Mouse (Mus musculus): ENCODE data around the gene Nucb1. TPM values are rescaled to one million over a fixed set of nuclear protein-coding genes. Genes with fewer than 3 reads are reported as not detected.
"Not testable (repeated sequence)": the region's sequence is repeated elsewhere in the genome, so short reads cannot be mapped to it uniquely, and the experiment has no call there.

Gene Nucb1
- total and polyA plus RNA-seq, 2 experiments from 2014 or later = 76.8 to 122 TPM

DNA sequence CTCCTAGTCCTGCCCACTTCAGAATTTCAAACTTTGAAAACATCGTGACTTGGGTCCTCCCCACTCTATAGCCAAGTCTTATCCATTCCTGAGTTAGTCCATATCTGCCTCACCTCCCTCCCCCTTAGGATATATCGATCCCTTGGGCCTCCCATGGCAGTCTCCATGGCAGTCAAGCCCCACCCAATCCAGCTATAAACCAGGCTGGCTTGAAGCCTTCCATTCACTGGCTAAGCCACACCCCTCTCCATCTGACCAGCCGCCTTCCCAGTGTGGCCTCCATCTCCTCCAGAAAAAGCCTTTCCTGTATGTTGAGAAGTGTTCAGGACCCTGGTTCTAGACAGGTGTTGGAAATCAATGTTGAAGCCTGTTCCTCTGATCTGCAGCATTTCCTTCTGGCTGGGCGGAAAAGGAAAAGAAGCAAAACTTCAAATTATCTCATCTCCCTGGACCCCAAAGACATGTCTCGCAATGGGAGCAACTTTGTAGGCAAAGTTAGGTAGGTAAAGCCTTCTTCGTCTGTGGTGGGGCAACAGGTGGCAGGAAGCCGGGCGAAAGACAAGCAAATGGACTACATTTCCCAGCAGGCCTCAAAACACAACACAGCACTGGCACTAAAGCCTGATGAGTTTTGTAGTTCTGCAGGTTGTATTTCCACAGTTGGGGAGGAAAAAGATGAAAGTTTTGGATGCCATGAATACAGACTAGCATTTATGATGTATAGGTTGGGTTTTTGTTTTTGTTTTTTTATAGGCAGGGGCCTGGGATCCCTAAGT lies 9.3 kb upstream of the Nucb1 start:
- Histone ChIP-seq H3K4me2 (ENCODE audit: low read depth) (no peak overlapping the region), H3K36me3 (ENCODE audit: insufficient read depth) (no peaks in the 10 kb centered on the region), H3K27ac (ENCODE audit: low read depth, low read length) (no peak overlapping the region), H3K4me3 (ENCODE audit: low read depth, low read length) (no peak overlapping the region), H3K9me3 (ENCODE audit: low read length) (no peaks in the 10 kb centered on the region), H3K9ac (no peak overlapping the region), H3K27me3 (ENCODE audit: insufficient read depth, low read length) (no peaks in the 10 kb centered on the region), H3K4me1 (ENCODE audit: insufficient read depth) (no peaks in the 10 kb centered on the region)
- DNase-seq (no peak), ATAC-seq (no peak)
- no peak for TF ChIP-seq CTCF (IDR thresholded peaks at IDR 0.05; ENCODE audit: low read depth)
- 81% methylated on average over 8 of the region's 8 CpGs for WGBS

DNA sequence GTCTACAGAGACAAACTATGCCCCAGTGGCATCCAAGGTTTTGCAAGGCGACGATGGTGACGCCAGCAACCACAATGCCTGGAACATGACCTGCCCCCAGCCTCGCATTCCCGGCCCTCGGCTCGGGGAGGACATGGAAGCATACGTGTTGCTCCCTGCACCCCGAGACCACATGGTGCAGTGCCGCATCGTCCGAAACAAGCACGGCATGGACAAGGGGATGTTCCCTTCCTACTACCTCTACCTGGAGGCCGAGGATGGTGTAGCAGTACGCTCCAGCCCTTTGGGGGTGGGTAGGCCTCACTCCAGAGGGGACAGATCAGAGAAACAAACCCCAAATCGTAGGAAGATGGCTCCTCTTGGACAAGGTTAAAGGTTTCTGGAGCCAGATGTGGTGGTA lies 8.4 kb upstream of the Nucb1 start:
- 93% methylated on average over 16 of the region's 16 CpGs for WGBS
- H3K4me1 ChIP-seq (ENCODE audit: insufficient read depth) = no peaks in the 10 kb centered on the region
- no peak for ATAC-seq

DNA sequence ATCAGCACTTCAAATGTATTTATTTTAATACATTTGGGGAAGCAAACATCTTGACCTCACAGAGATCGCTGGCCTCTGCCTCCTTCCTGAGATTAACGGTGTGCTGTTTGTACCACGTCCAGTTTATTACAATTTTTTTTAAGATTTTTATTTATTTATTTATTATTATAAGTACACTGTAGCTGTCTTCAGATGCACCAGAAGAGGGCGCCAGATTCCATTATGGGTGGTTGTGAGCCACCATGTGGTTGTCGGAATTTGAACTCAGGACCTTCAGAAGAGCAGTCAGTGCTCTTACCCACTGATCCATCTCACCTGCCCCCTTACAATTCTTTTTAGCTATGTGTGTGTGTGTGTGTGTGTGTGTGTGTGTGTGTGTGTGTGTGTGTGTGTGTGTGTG lies 6.6 kb upstream of the Nucb1 start:
- H3K9ac ChIP-seq; H3K4me2 ChIP-seq (ENCODE audit: low read depth); DNase-seq; ATAC-seq; H3K36me3 ChIP-seq (ENCODE audit: insufficient read depth); H3K27me3 ChIP-seq (ENCODE audit: insufficient read depth, low read length); H3K27ac ChIP-seq (ENCODE audit: low read depth, low read length); H3K4me1 ChIP-seq (ENCODE audit: insufficient read depth); H3K4me3 ChIP-seq (ENCODE audit: low read depth, low read length); H3K9me3 ChIP-seq (ENCODE audit: low read length): not testable (repeated sequence)
- WGBS = 69% methylated on average over 5 of the region's 5 CpGs

More for the DNA sequence above, 8.4 kb upstream of the Nucb1 start:
- Histone ChIP-seq H3K27ac (ENCODE audit: low read depth, low read length) (no peak overlapping the region), H3K4me2 (ENCODE audit: low read depth) (no peak overlapping the region), H3K27me3 (ENCODE audit: insufficient read depth, low read length) (no peaks in the 10 kb centered on the region), H3K9ac (no peak overlapping the region), H3K36me3 (ENCODE audit: insufficient read depth) (no peaks in the 10 kb centered on the region), H3K9me3 (ENCODE audit: low read length) (no peaks in the 10 kb centered on the region), H3K4me3 (ENCODE audit: low read depth, low read length) (no peak overlapping the region)
- no peak for TF ChIP-seq CTCF (IDR thresholded peaks at IDR 0.05; ENCODE audit: low read depth)
- DNase-seq = no peak

DNA sequence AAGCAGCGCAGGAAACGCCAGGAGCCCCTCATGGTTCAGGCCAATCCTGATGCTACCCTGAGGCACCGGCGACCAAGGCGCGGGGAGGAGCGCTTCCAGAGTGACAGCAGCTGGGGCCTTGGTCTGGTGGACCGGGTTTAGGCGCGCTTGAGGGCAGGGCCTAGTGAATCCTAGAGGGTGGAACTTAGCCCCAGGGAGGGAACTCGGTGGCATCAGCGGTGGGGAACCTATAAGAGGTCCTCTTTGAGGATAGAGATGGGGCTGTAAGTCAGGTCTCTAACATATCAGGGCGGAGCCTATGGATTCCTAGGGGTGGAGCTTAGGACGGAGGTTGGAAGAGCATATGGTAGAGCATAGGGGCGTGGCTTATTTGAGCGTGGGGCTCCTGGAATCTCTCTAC lies 5.2 kb upstream of the Nucb1 start:
- no peak overlapping the region for H3K9ac ChIP-seq
- 37% methylated on average over 16 of the region's 16 CpGs for WGBS
- no peak overlapping the region for H3K4me2 ChIP-seq (ENCODE audit: low read depth)
- no peak for ATAC-seq
- H3K4me3 ChIP-seq (ENCODE audit: low read depth, low read length) = no peak overlapping the region
- DNase-seq = no peak
- H3K4me1 ChIP-seq (ENCODE audit: insufficient read depth) = no peaks in the 10 kb centered on the region
- no peak for TF ChIP-seq CTCF (IDR thresholded peaks at IDR 0.05; ENCODE audit: low read depth)
- no peaks in the 10 kb centered on the region for H3K9me3 ChIP-seq (ENCODE audit: low read length)
- no peak overlapping the region for H3K27ac ChIP-seq (ENCODE audit: low read depth, low read length)
- no peaks in the 10 kb centered on the region for H3K27me3 ChIP-seq (ENCODE audit: insufficient read depth, low read length)
- no peaks in the 10 kb centered on the region for H3K36me3 ChIP-seq (ENCODE audit: insufficient read depth)

DNA sequence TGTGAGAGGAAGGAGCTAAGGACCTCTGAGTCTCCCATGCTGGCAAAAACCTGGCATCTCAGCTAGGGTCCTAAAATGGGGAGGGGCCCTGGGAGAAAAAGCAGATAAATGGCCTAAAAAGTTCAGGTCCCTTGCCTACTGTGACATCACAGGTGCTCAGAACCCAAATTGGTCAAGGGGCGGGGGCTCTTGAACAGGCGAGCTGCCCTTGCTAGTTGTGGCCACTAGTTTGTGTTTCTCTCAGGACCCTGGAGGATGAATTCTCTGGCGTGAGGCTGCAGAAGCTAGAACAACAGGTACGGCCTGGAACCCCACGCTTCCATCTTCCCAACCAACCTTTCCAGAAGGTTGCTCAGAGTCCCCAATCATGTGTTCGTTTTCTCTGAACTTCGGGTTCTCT lies 4.2 kb upstream of the Nucb1 start:
- TF ChIP-seq CTCF (IDR thresholded peaks at IDR 0.05; ENCODE audit: low read depth) = no peak
- Histone ChIP-seq H3K4me1 (ENCODE audit: insufficient read depth) (peaks cover 2% of the 10 kb centered on the region), H3K27me3 (ENCODE audit: insufficient read depth, low read length) (no peaks in the 10 kb centered on the region), H3K36me3 (ENCODE audit: insufficient read depth) (no peaks in the 10 kb centered on the region), H3K4me3 (ENCODE audit: low read depth, low read length) (no peak overlapping the region), H3K27ac (ENCODE audit: low read depth, low read length) (no peak overlapping the region), H3K4me2 (ENCODE audit: low read depth) (no peak overlapping the region), H3K9me3 (ENCODE audit: low read length) (no peaks in the 10 kb centered on the region), H3K9ac (no peak overlapping the region)
- DNase-seq (no peak), ATAC-seq (no peak)
- 88% methylated on average over 7 of the region's 7 CpGs for WGBS

DNA sequence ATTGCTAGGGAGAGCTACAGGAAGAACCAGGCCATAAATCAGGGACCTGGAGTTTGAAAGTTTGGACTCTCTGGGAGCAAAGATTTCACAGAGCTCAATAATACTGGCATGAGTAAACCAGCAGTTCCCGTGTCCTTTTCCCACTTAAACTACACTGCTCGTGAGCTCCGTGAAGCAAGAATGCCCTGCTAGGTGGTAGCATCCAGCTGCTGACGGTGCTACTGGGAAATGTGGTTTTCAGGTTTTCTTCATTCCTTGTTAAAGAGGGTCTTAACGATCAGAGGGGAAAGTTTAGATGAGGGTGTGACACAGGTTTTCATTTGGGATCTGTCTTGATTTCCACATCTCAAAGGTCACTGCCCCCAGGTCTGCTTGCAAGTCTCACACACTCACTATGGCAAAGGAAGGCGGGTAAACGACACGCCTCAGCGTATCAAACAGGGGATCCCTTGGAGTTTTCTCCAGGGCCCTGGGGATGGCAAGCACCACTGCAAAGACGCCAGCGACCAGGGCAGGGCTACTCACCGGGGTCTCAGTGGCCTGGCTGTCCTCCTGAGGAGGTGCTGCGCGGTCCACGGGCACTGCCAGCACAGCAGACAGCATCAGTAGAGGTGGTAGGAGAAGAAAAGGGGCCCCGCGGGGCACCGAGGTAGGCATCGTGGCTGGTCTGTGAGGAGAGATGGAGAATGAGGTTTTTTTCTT lies 874 bp downstream of the Nucb1 start:
- 41% methylated on average over 19 of the region's 19 CpGs for WGBS
- ATAC-seq = no peak
- peak overlapping the region; percentile 76; the same call in 1 of the 2 replicates for H3K27ac ChIP-seq (ENCODE audit: low read depth, low read length)

DNA sequence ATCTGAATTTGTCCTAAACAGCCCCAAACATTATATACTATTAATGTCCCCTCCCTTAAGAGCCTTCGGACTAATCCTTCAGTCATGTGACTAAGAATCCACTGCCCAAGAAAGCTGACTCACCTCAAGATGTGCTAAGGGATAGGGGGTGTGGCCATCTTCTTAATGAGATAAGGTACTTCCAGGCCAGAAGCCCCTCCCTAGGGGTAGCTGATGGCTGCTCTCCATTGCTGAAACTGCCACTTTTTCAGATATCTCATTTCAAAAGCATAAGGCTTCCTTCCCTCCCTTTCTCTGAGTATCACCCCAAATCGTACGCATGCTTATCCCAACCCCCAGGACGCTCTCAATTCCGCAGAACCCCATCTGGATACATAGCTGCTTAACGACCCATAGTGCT lies 1.6 kb downstream of the Nucb1 start:
- 91% methylated on average over 6 of the region's 6 CpGs for WGBS
- Histone ChIP-seq H3K4me1 (ENCODE audit: insufficient read depth) (peaks cover 8% of the 10 kb centered on the region), H3K4me2 (ENCODE audit: low read depth) (no peak overlapping the region), H3K27me3 (ENCODE audit: insufficient read depth, low read length) (no peaks in the 10 kb centered on the region), H3K4me3 (ENCODE audit: low read depth, low read length) (no peak overlapping the region), H3K36me3 (ENCODE audit: insufficient read depth) (peaks cover 15% of the 10 kb centered on the region), H3K9me3 (ENCODE audit: low read length) (no peaks in the 10 kb centered on the region), H3K9ac (no peak overlapping the region), H3K27ac (ENCODE audit: low read depth, low read length) (no peak overlapping the region)
- no peak for DNase-seq
- TF ChIP-seq CTCF (IDR thresholded peaks at IDR 0.05; ENCODE audit: low read depth) = no peak
- no peak for ATAC-seq

More for the DNA sequence above, 874 bp downstream of the Nucb1 start:
- peak overlapping the region; percentile 62 for H3K4me3 ChIP-seq (ENCODE audit: low read depth, low read length)
- H3K9me3 ChIP-seq (ENCODE audit: low read length) = no peaks in the 10 kb centered on the region
- no peak for TF ChIP-seq CTCF (IDR thresholded peaks at IDR 0.05; ENCODE audit: low read depth)
- peaks cover 15% of the 10 kb centered on the region for H3K36me3 ChIP-seq (ENCODE audit: insufficient read depth)
- no peak for DNase-seq
- peak overlapping the region; percentile 74 for H3K9ac ChIP-seq
- H3K4me1 ChIP-seq (ENCODE audit: insufficient read depth) = peaks cover 8% of the 10 kb centered on the region
- H3K27me3 ChIP-seq (ENCODE audit: insufficient read depth, low read length) = no peaks in the 10 kb centered on the region
- peak overlapping the region; percentile 92 for H3K4me2 ChIP-seq (ENCODE audit: low read depth)

Measured in forebrain, postnatal 0 days (tissue).